Mouse (Mus musculus) Muller cell, postnatal 12 days (primary cell): ENCODE measurements at regions not wholly inside any gene's neighbourhood (a gene's known extent, or its start where the extent isn't known, plus 50 kb on each side); places are given as distances from the start of the nearest gene placed in this dataset.
A peak's percentile ranks its signal among the peaks of the same experiment; 100 is the strongest.

Experiments used
- DNase-seq: peaks from one replicate; pipeline ENCODE4 v3.0.0-alpha.2; 2015; ENCODE audit errors: inconsistent ontology term

DNA sequence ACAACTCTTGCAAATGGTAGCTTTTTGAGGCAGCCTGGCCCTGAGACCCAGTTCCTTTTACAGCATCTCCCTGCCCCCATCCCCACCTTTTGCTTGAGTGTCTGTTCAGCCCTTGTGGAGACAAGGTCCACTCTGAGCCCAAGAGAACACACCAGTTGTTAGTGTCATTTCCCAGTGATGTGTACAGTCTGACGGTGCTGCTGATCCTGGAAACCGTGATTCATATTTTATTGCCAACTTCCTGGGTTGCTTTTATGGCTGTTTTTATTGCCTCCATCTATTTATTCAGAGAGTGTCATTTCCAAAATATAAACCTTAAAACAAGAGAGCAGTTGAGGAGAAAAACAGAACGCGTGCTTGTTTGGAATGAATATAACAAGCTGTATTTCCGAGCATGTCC lies 309.6 kb upstream of the Isl1 start:
- no peak for DNase-seq

GRCm38 (mm10) chr13:116596346-116596745 lies 286.9 kb upstream of the Isl1 start:
- peak; percentile 77 for DNase-seq

- no peak for DNase-seq
Measured at GRCm38 (mm10) chr13:116595512-116595911, 286.0 kb upstream of the Isl1 start.

- DNase-seq: no peak
Measured at GRCm38 (mm10) chr13:116575958-116576335, 266.5 kb upstream of the Isl1 start.

DNA sequence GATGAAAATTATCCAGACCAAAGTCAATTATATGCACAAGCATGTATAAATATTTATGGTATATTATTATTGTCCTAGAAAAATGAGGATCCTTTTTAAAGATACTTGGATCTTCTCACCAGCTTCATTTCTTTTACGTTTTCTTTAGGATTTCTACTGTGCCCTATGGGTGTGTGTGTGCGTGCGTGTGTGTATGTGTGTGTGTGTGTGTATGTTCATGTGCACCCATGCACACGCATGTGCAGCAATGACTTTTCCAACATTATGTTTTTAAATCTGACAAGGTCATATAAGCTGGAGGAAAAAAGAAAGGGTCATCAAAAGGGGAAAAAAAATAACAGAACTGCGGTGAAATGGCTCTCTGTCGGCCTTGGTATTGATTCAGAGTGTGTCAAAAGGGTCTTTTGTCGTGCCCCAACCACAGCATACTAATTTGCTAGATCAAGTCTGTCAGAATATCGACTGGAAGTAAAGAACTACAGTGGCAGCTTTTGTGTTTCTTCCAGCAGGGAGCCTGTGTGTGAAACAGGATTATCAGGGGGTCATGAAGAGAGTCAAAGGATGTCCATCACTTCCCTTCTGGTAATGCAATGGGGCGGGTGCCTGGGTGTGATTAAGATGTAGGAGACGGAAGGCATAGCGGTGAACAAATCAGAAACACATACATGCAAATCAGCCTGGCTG lies 265.9 kb upstream of the Isl1 start:
- peak; percentile 3 for DNase-seq

DNA sequence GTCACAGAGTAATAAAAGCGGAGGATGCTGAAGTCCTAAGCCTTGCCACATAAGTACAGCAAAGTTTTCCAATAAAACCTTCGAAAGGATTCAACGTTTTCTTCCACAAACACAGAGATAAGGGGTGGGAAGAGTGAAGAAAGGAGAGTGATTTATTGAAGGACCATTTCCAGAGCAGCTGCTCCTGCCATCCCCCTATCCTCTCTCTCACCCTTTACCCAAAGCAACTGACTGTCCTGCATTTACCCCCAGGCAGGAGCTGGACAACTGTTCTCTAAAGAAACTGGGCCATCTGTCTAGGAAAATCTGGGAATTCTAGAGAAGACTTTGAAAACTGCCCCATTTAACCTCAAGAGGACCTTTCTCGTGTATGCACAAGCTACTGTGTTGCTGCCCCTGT lies 245.6 kb upstream of the Isl1 start:
- no peak for DNase-seq

DNA sequence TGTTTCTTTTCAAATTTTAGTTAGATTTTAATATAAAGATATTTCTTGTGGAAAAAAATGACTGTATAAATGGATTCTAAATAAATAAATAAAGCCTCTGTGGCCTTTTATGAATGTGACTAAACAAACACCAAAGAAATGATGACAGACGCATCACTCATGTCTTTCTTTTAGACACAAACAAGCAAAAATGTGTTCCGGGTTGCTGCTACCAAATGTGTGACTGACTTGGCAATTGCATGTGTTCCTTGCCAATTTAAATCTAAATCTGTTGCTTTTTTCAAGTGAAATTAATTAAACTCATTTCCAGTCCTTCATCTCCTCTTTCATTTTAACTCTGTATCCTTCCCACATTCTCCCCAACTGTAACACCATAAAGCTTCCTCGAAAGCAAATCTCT lies 225.7 kb upstream of the Isl1 start:
- DNase-seq: no peak

DNA sequence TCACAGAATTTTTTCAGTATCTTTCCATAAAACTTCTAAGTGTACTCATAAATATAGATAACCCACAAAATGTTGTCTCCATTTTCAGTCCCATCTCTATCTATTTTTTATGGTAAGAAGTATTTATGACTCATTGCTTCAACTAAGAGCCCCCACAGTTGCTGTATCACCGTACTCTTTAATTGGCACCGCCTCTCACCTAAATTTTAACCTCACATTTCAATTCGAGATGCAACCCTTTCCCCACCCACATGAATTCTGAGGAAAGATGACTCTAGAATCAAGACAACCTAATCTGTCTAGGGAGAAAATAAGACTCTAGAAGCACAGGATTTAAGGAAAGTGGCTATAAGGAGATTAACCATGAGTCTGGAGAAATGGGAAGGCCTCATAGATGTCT lies 223.7 kb upstream of the Isl1 start:
- no peak for DNase-seq

- no peak for DNase-seq
Measured at GRCm38 (mm10) chr13:116528289-116528688, 218.8 kb upstream of the Isl1 start.

- DNase-seq: peak; percentile 87
Measured at GRCm38 (mm10) chr13:116527037-116527436, 217.5 kb upstream of the Isl1 start.

DNA sequence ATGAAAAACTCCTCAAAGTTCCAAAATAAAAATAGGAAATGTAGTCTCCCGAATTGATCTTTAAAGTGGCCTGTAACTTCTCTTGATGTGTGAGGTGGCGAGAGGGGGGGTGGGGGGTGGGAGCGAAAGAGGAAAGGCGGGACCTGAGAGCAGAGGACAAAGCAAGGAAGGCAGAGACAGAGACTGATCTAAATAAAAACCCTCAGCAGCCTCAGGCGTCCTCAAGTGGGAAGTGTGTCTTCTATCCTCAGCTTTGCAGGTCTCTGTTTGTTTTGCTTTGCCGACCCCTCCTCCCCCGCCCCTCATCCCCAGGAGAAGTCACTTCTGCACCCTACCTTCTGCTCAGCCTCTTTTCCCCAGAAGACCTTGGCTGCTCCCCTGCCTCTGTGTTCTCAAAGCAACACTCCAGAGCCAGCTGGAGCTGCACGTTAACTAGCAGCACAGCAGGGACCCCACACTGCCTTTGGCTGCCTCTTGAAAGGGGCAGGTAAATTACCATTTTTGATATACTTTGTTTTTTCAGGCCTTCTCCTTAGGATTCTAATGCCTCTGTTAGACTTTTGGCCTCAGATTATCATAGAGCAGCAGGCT lies 214.3 kb upstream of the Isl1 start:
- DNase-seq: no peak

DNA sequence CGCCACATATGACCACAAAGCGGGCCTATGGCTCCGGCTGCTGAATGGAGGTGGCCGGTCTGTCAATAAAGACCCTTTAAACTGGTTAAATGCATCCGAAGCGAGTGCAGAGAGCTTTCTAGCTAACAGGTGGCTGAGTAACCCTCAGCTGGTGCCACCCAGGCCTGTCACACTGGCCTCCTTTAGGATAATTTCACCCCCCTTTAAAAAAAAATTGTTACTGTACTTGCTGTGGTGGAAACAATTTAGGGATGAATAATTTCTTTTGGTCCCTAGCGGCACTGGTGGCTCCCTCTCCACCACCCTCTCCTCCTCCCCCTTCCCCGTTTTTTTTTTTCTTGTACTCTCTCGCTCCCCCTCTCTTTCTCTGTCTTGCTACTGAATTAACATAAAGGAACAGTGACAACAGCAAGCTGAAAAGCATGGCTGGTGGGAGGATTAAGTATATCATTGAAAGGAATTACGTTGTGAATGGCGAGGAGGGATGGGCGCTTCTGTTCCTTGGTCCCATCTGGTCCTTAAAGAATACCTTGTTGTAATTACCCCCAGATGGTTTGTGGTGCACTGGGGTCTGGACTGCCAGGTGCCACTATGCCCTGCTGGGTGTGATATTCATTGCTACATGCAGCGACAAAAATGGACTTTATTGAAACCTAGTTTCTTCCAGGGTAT lies 205.3 kb upstream of the Isl1 start:
- DNase-seq: peak; percentile 15

DNA sequence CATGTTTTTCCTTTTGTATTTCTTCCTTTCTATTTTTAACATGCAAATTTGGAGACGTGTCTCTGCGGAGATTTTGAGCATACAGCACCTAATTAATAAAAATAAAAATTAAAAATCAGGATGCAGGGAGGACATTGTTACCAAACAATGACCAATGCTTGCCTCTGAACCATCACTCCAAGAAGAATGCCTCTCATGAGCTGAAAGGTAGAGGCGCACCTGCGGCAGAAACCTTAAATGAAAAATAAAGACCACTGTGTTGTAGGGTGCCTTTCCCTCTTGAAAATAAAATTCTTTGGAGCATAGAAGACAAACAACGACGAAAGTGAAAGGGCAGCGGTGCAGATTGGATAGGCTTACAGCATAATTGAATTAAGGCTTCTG lies 204.8 kb upstream of the Isl1 start:
- DNase-seq: no peak

- DNase-seq: no peak
Measured at GRCm38 (mm10) chr13:116512398-116512797, 202.9 kb upstream of the Isl1 start.

DNA sequence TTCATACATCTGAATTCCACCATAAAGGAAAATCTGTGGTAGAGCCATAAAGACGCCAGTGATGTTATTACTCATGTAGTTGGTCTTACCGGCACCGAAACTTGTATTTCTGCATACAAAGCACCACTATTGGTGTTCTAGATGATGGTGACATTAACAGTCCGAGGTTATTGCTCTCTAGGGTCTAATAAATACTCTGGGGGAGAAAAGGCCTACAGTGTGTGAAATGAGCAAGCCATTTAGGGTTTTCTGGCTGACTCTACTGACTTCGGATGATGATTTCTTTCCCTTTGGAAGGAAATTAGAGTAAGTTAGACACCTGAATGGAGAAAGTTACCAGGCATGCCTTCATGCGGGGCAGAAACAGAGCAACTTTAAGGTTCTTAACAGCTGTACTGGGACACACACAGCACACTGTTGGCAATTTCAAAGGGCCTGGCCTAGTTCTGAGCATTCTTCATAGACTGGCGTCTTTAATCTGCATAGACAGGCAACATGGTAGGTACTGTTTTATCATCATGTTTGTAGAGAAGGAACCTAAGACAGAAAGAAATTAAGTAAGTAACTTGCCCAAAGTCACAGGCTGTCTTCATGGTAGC lies 198.8 kb upstream of the Isl1 start:
- DNase-seq: no peak

GRCm38 (mm10) chr13:116497659-116498414 lies 188.3 kb upstream of the Isl1 start:
- no peak for DNase-seq

- no peak for DNase-seq
Measured at GRCm38 (mm10) chr13:116495641-116496040, 186.2 kb upstream of the Isl1 start.

DNA sequence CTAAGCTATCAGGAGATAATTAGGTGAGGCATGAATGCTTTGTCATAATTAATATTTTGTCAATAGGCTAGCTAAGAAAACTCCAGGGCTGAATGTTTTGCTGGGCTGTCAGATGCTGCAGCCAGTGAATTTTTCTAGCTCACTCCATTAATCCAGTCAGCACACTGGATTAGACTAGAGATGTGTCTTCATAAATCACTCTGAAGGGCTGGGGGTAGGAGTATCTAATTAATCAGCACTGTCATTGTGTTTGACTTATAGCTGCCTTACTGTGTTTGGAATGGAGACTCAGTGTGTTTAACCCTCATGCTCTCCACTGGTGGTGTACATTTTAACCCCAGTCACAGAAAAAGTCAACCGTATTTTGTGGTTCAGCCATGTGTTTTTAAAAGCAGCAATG lies 179.9 kb upstream of the Isl1 start:
- no peak for DNase-seq

DNA sequence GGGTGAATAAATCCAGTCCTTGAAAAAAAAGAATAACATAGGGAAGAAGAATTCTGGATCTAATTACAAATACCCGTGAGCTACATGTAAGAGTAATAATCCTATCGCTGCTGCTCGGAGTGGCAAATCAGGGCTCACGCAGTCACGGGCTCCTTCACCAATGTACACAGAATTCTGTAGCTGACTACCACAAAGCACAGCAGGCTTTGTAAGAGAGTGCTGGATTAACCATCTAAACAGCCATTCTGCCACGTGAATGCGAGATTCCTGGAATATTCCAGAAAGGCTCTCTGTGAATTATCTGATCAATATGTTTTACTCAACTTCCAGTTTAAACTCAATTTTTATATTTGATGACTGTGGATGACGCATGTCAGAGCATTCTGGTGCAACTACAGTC lies 165.1 kb upstream of the Isl1 start:
- DNase-seq: no peak

GRCm38 (mm10) chr13:116461757-116462156 lies 152.3 kb upstream of the Isl1 start:
- DNase-seq: no peak

DNA sequence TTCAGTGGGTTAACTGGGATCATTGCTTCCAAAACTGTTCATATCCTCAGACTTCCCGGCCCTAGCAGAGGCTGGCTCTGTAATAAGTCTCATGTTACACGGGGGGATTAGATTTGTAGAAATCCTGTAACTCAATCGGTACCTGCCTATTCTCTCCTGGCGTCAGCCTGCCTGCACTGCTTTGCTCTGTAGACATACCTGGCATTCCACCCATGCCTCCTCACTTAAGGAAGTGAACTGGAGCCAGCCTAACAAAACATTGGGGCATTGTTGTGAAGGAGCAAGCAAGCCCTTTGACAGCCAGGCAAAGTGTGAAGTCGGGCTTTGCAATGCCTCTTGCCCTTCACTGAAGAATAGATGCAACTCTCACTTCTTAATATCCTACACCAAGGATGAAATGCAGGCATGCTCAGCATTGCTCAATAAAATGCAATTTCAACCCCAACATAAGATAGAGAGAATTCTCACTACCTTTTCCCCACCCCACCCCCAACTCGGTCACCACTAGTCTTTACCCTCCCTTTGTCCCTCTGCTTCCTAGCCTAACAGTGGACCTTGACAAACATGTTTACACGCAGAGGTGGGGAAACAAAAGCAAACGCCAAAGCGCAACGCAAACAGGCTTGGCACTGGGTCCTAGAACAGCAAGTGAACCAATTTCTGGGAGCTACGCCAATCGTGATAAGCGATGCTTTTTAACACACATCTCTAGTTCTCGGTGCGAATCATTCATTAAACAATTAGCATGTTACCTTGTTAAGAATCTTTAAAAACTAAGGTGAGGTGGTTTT lies 133.9 kb upstream of the Isl1 start:
- DNase-seq: peak; percentile 12
